Mouse (Mus musculus) heart, adult 2 months (tissue): ENCODE measurements around the gene Nrg3.

ENCODE experiments used
- CTCF ChIP-seq: fragments of 200-600 bp; IDR thresholded peaks from 2 replicates; pipeline ENCODE4 v1.8.1; 2022; ENCODE audit warnings: antibody characterized with exemption, mild to moderate bottlenecking, moderate library complexity
- POLR2A ChIP-seq: fragments of 200-500 bp; IDR thresholded peaks from 2 replicates; pipeline ENCODE4 v1.6.1; 2011; ENCODE audit warnings: mild to moderate bottlenecking, low read depth, low read length, control low read depth; ENCODE audit not compliant: insufficient read depth

GRCm38 (mm10) chr14:38700972-38701371 is 771.9 kb downstream of the Nrg3 start:
- TF ChIP-seq CTCF (no peak), POLR2A (no peak)
